Mouse (Mus musculus) stomach, postnatal 0 days (tissue): ENCODE results near the gene Ormdl3. TPM values are rescaled to one million over a fixed set of nuclear protein-coding genes. Genes with fewer than 3 reads are reported as not detected.

Source experiments
- ATAC-seq: fragments of 200-750 bp; cut with Nextera tagmentation; 2 replicates; pipeline ENCODE4 v1.8.0; 2017; ENCODE audit not compliant: low FRiP score, low TSS enrichment
- DNase-seq: peaks from one replicate; pipeline ENCODE4 v3.0.0-alpha.2; 2016; ENCODE audit warnings: low spot score
- H3K27ac ChIP-seq: fragments of 300-500 bp; sonication (generic); replicated peaks from 2 replicates; pipeline ENCODE4 v1.5.1; 2014; ENCODE audit warnings: mild to moderate bottlenecking, control low read depth
- H3K27me3 ChIP-seq: fragments of 300-500 bp; sonication (generic); 2 replicates; pipeline ENCODE4 v1.6.1; 2014; ENCODE audit warnings: low read length; ENCODE audit not compliant: control insufficient read depth, insufficient read depth
- H3K36me3 ChIP-seq: fragments of 300-500 bp; sonication (generic); 2 replicates; pipeline ENCODE4 v1.6.1; 2014; ENCODE audit warnings: low read length, mixed read lengths; ENCODE audit not compliant: control insufficient read depth, insufficient read depth
- H3K4me1 ChIP-seq: fragments of 300-500 bp; sonication (generic); replicated peaks from 2 replicates; pipeline ENCODE4 v1.6.1; 2014; ENCODE audit warnings: antibody characterized with exemption; ENCODE audit not compliant: control insufficient read depth, insufficient read depth
- H3K4me2 ChIP-seq: fragments of 300-500 bp; sonication (generic); replicated peaks from 2 replicates; pipeline ENCODE4 v1.6.1; 2014; ENCODE audit warnings: low read depth, mild to moderate bottlenecking, control low read depth, moderate library complexity
- H3K4me3 ChIP-seq: fragments of 300-500 bp; sonication (generic); 2 replicates; pipeline ENCODE4 v1.5.1; 2014; ENCODE audit warnings: low read depth, low read length, control low read depth
- H3K9ac ChIP-seq: fragments of 300-500 bp; sonication (generic); 2 replicates; pipeline ENCODE4 v1.6.1; 2014; ENCODE audit warnings: mild to moderate bottlenecking, low read length, control low read depth, mixed read lengths
- H3K9me3 ChIP-seq: fragments of 300-500 bp; sonication (generic); 2 replicates; pipeline ENCODE4 v1.6.1; 2016; ENCODE audit warnings: low read length; ENCODE audit not compliant: control insufficient read depth
- CTCF ChIP-seq: IDR thresholded peaks from 2 replicates; pipeline ENCODE4 v1.5.1; 2016; ENCODE audit warnings: antibody characterized with exemption, low read depth, mild to moderate bottlenecking, moderate library complexity
- EP300 ChIP-seq: optimal IDR thresholded peaks from 2 replicates; pipeline ENCODE3; 2016; ENCODE audit warnings: antibody characterized with exemption
- WGBS: fragments of 180-500 bp; shearing (Covaris S2); extraction: QIAGEN DNeasy Blood & Tissue Kit; methylation state at CpG from one replicate; pipeline ENCODE4 v1.1.7; 2014; 5-methylcytosine and 5-hydroxymethylcytosine counted together
- polyA plus RNA-seq: library from polyadenylated mRNA; unstranded; fragments of >200 nt; fragmentation: Nextera tagmentation; extraction: Ambion mirVana; gene quantifications from 2 replicates; pipeline ENCODE4 v1.2.1, GENCODE M21; 2015

Gene Ormdl3
- polyA plus RNA-seq, 1 experiment from 2014 or later = 31.1 TPM

- 50% methylated on average over 18 of the region's 18 CpGs for WGBS
- Histone ChIP-seq H3K27ac (no peak overlapping the region), H3K4me1 (peaks cover 6% of the 10 kb centered on the region; the same call in 1 of the 2 replicates), H3K36me3 (no peaks in the 10 kb centered on the region), H3K27me3 (no peaks in the 10 kb centered on the region; the same call in 1 of the 2 replicates), H3K9me3 (no peaks in the 10 kb centered on the region), H3K9ac (no peak overlapping the region), H3K4me3 (no peak overlapping the region), H3K4me2 (peak overlapping the region; percentile 11; the same call in 1 of the 2 replicates)
- TF ChIP-seq CTCF (no peak), EP300 (no peak)
- DNase-seq = peak; percentile 32
- ATAC-seq = no peak
Observed at GRCm38 (mm10) chr11:98598851-98599290, 11.7 kb upstream of the Ormdl3 start.

- H3K27me3 ChIP-seq = no peaks in the 10 kb centered on the region; the same call in 1 of the 2 replicates
- TF ChIP-seq CTCF (no peak), EP300 (no peak)
- peaks cover 6% of the 10 kb centered on the region; the same call in 1 of the 2 replicates for H3K4me1 ChIP-seq
- no peak for ATAC-seq
- H3K27ac ChIP-seq = no peak within 1 kb of the TSS
- no peaks in the 10 kb centered on the region for H3K9me3 ChIP-seq
- no peak for DNase-seq
- WGBS = 69% methylated on average over 8 of the region's 8 CpGs
- peak within 1 kb of the TSS; percentile 11; the same call in 1 of the 2 replicates for H3K4me2 ChIP-seq
- H3K36me3 ChIP-seq = no peaks in the 10 kb centered on the region
- H3K4me3 ChIP-seq = no peak within 1 kb of the TSS
- no peak within 1 kb of the TSS for H3K9ac ChIP-seq
Observed at GRCm38 (mm10) chr11:98597991-98598390, 10.8 kb upstream of the Ormdl3 start, which contains the start of gene Lrrc3c. Gene Lrrc3c, plus strand, starts transcription at chr11:98598291.

GRCm38 (mm10) chr11:98597363-98597762, 10.2 kb upstream of the Ormdl3 start:
- no peak overlapping the region for H3K9ac ChIP-seq
- H3K36me3 ChIP-seq = no peaks in the 10 kb centered on the region
- H3K4me1 ChIP-seq = peaks cover 6% of the 10 kb centered on the region; the same call in 1 of the 2 replicates
- H3K9me3 ChIP-seq = no peaks in the 10 kb centered on the region
- WGBS = 36% methylated on average over 6 of the region's 6 CpGs
- no peak overlapping the region for H3K4me2 ChIP-seq
- ATAC-seq (peak; percentile 44; the same call in 1 of the 2 replicates), DNase-seq (peak; percentile 80)
- H3K27ac ChIP-seq = no peak overlapping the region
- H3K4me3 ChIP-seq = no peak overlapping the region
- H3K27me3 ChIP-seq = no peaks in the 10 kb centered on the region; the same call in 1 of the 2 replicates
- TF ChIP-seq CTCF = peak; percentile 85
- TF ChIP-seq EP300 = no peak

DNA sequence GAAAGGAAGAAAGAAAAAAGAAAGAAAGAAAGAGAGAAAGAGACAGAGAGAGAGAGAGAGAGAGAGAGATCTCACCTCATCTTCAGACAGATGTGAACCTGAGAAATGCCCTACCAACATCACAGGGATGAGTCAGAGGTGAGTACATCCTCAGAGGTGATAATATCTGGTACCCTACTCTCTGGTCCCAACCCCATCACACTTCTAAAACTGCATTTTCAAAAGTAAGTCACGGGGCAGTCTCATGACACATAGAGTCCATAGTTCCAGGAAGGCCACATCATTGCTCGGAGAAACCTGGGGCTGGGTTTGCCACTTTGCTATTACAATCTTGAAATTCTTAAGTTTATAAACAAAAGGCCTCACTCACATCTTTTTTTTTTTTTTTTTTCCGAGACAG, 8.8 kb upstream of the Ormdl3 start:
- Histone ChIP-seq H3K4me1 (peaks cover 3% of the 10 kb centered on the region; the same call in 1 of the 2 replicates), H3K36me3 (no peaks in the 10 kb centered on the region), H3K27ac (no peak overlapping the region), H3K4me3 (no peak overlapping the region), H3K27me3 (no peaks in the 10 kb centered on the region; the same call in 1 of the 2 replicates), H3K9me3 (no peaks in the 10 kb centered on the region), H3K4me2 (no peak overlapping the region), H3K9ac (no peak overlapping the region)
- no peak for ATAC-seq
- 78% methylated on average over 3 of the region's 3 CpGs for WGBS
- TF ChIP-seq EP300 = no peak
- TF ChIP-seq CTCF = no peak
- no peak for DNase-seq

- H3K36me3 ChIP-seq = no peaks in the 10 kb centered on the region
- H3K4me2 ChIP-seq = no peak overlapping the region
- H3K9ac ChIP-seq = no peak overlapping the region
- DNase-seq = no peak
- H3K4me1 ChIP-seq = peaks cover 3% of the 10 kb centered on the region; the same call in 1 of the 2 replicates
- no peak overlapping the region for H3K27ac ChIP-seq
- no peak for ATAC-seq
- H3K9me3 ChIP-seq = no peaks in the 10 kb centered on the region
- H3K4me3 ChIP-seq = no peak overlapping the region
- TF ChIP-seq EP300 (no peak), CTCF (no peak)
- H3K27me3 ChIP-seq = no peaks in the 10 kb centered on the region; the same call in 1 of the 2 replicates
- WGBS = 77% methylated on average over 10 of the region's 10 CpGs
Observed at GRCm38 (mm10) chr11:98595473-98595872, 8.3 kb upstream of the Ormdl3 start.

DNA sequence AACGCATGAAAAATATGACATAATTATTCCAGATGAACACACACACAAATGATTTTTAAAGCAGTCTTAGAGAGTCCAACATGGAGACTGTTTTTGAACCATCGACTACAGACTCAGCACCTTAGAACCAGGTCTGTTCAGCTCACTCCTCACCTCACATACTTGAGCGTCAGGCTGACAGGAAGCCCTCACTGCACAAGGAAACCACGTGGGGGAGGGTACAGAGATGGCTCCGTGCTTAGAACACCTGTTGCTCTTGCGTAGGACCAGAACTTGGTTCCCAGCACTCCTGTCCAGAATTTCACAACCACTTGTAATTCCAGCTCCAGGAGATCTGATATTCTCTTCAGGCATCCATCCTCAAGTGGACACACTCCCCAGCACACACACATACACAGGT, 7.9 kb upstream of the Ormdl3 start:
- WGBS = 73% methylated on average over 6 of the region's 6 CpGs
- Histone ChIP-seq H3K4me1 (peaks cover 3% of the 10 kb centered on the region; the same call in 1 of the 2 replicates), H3K4me3 (no peak overlapping the region), H3K27ac (no peak overlapping the region), H3K36me3 (no peaks in the 10 kb centered on the region), H3K9ac (no peak overlapping the region), H3K9me3 (no peaks in the 10 kb centered on the region), H3K4me2 (no peak overlapping the region), H3K27me3 (no peaks in the 10 kb centered on the region; the same call in 1 of the 2 replicates)
- TF ChIP-seq CTCF = no peak
- no peak for TF ChIP-seq EP300
- no peak for DNase-seq
- no peak for ATAC-seq
